Mouse (Mus musculus) limb, embryonic 11.5 days (tissue): ENCODE data around the gene Angptl1. TPM values are rescaled to one million over a fixed set of nuclear protein-coding genes. Genes with fewer than 3 reads are reported as not detected.

Experiments used
- ATAC-seq: fragments of 200-750 bp; cut with Nextera tagmentation; 2 replicates; pipeline ENCODE4 v1.8.0; 2017; ENCODE audit warnings: low read depth; ENCODE audit not compliant: insufficient number of reproducible peaks, low FRiP score, low TSS enrichment
- DNase-seq: peaks from one replicate; pipeline ENCODE4 v3.0.0-alpha.2; 2015; ENCODE audit warnings: low spot score
- H3K27ac ChIP-seq: fragments of 300-500 bp; sonication (generic); replicated peaks from 2 replicates; pipeline ENCODE4 v1.5.1; 2014; ENCODE audit warnings: low read depth, mild to moderate bottlenecking, low read length
- H3K27me3 ChIP-seq: fragments of 300-500 bp; sonication (generic); 2 replicates; pipeline ENCODE4 v1.6.1; 2014; ENCODE audit warnings: mild to moderate bottlenecking, low read length, mixed read lengths; ENCODE audit not compliant: control insufficient read depth, insufficient read depth
- H3K36me3 ChIP-seq: fragments of 300-500 bp; sonication (generic); 2 replicates; pipeline ENCODE4 v1.6.1; 2014; ENCODE audit warnings: mild to moderate bottlenecking, low read length, moderate library complexity, mixed read lengths; ENCODE audit not compliant: control insufficient read depth, insufficient read depth
- H3K4me1 ChIP-seq: fragments of 300-500 bp; sonication (generic); 2 replicates; pipeline ENCODE4 v1.6.1; 2014; ENCODE audit warnings: low read length, mixed read lengths; ENCODE audit not compliant: control insufficient read depth, insufficient read depth
- H3K4me2 ChIP-seq: fragments of 300-500 bp; sonication (generic); 2 replicates; pipeline ENCODE4 v1.6.1; 2014; ENCODE audit warnings: low read depth, mild to moderate bottlenecking, moderate library complexity; ENCODE audit not compliant: severe bottlenecking
- H3K4me3 ChIP-seq: fragments of 300-500 bp; sonication (generic); 2 replicates; pipeline ENCODE4 v1.5.1; 2014; ENCODE audit warnings: low read depth, low read length
- H3K9ac ChIP-seq: fragments of 300-500 bp; sonication (generic); 2 replicates; pipeline ENCODE4 v1.6.1; 2014; ENCODE audit warnings: mild to moderate bottlenecking, low read length
- H3K9me3 ChIP-seq: fragments of 300-500 bp; sonication (generic); 2 replicates; pipeline ENCODE4 v1.6.1; 2016; ENCODE audit warnings: low read length; ENCODE audit not compliant: control insufficient read depth
- WGBS: fragments of 180-500 bp; shearing (Covaris S2); extraction: QIAGEN DNeasy Blood & Tissue Kit; methylation state at CpG from one replicate; pipeline ENCODE4 v1.1.7; 2014; 5-methylcytosine and 5-hydroxymethylcytosine counted together
- polyA plus RNA-seq: library from polyadenylated mRNA; unstranded; fragments of >200 nt; fragmentation: Nextera tagmentation; extraction: Ambion mirVana; gene quantifications from 2 replicates; pipeline ENCODE4 v1.2.1, GENCODE M21; 2014

Angptl1 gene
- polyA plus RNA-seq, 1 experiment from 2014 or later = 7.0 TPM

DNA sequence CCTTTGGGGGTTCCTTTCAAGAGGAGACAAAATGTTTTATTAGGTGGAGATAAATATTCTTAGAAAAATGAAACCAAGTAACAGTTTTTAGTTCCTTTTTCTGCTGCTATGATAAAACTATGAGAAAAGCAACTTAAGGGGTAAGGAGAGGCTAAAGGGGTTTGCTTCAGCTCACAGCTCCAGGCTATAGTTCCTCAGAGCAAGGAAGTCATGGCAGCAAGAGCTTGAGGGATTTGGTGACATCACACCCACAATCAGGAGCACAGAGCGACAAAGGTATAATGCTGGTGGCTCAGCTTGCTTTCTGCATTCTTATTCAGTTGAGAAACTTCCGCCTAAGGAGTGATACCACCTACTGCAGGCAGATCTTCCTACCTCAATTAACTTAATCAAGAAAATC, 20.8 kb downstream of the Angptl1 start:
- H3K9me3 ChIP-seq = no peaks in the 10 kb centered on the region
- ATAC-seq (no peak), DNase-seq (no peak)
- no peak overlapping the region for H3K4me3 ChIP-seq
- no peak overlapping the region for H3K4me2 ChIP-seq
- H3K27me3 ChIP-seq = no peaks in the 10 kb centered on the region
- H3K9ac ChIP-seq = no peak overlapping the region
- no peaks in the 10 kb centered on the region for H3K36me3 ChIP-seq
- 90% methylated on average over 2 of the region's 2 CpGs for WGBS
- H3K4me1 ChIP-seq = no peaks in the 10 kb centered on the region
- no peak overlapping the region for H3K27ac ChIP-seq

- H3K9ac ChIP-seq = no peak overlapping the region
- no peak for ATAC-seq
- H3K4me2 ChIP-seq = no peak overlapping the region
- H3K27me3 ChIP-seq = no peaks in the 10 kb centered on the region
- no peaks in the 10 kb centered on the region for H3K36me3 ChIP-seq
- H3K4me3 ChIP-seq = no peak overlapping the region
- H3K9me3 ChIP-seq = no peaks in the 10 kb centered on the region
- H3K4me1 ChIP-seq = no peaks in the 10 kb centered on the region
- 89% methylated on average over 2 of the region's 2 CpGs for WGBS
- no peak for DNase-seq
- no peak overlapping the region for H3K27ac ChIP-seq
Observed at GRCm38 (mm10) chr1:156859711-156860250, 21.4 kb downstream of the Angptl1 start.

GRCm38 (mm10) chr1:156860266-156860665, 21.9 kb downstream of the Angptl1 start:
- Histone ChIP-seq H3K27me3 (no peaks in the 10 kb centered on the region), H3K9me3 (no peaks in the 10 kb centered on the region), H3K36me3 (no peaks in the 10 kb centered on the region), H3K4me1 (no peaks in the 10 kb centered on the region), H3K27ac (no peak overlapping the region), H3K4me3 (no peak overlapping the region), H3K9ac (no peak overlapping the region), H3K4me2 (no peak overlapping the region)
- DNase-seq = no peak
- 89% methylated on average over 8 of the region's 8 CpGs for WGBS
- ATAC-seq = no peak

GRCm38 (mm10) chr1:156861475-156862043, 23.2 kb downstream of the Angptl1 start:
- no peaks in the 10 kb centered on the region for H3K4me1 ChIP-seq
- H3K4me3 ChIP-seq = no peak overlapping the region
- no peak for ATAC-seq
- no peaks in the 10 kb centered on the region for H3K9me3 ChIP-seq
- DNase-seq = no peak
- no peaks in the 10 kb centered on the region for H3K36me3 ChIP-seq
- no peak overlapping the region for H3K9ac ChIP-seq
- H3K27ac ChIP-seq = no peak overlapping the region
- no peaks in the 10 kb centered on the region for H3K27me3 ChIP-seq
- H3K4me2 ChIP-seq = no peak overlapping the region
- WGBS = 60% methylated on average over 4 of the region's 4 CpGs

- no peaks in the 10 kb centered on the region for H3K4me1 ChIP-seq
- H3K27ac ChIP-seq = no peak overlapping the region
- DNase-seq (no peak), ATAC-seq (no peak)
- H3K9ac ChIP-seq = no peak overlapping the region
- H3K36me3 ChIP-seq = no peaks in the 10 kb centered on the region
- 86% methylated on average over 3 of the region's 3 CpGs for WGBS
- H3K27me3 ChIP-seq = no peaks in the 10 kb centered on the region
- H3K4me3 ChIP-seq = no peak overlapping the region
- no peak overlapping the region for H3K4me2 ChIP-seq
- no peaks in the 10 kb centered on the region for H3K9me3 ChIP-seq
Observed at GRCm38 (mm10) chr1:156863726-156864125, 25.4 kb downstream of the Angptl1 start.

GRCm38 (mm10) chr1:156864240-156864639, 25.9 kb downstream of the Angptl1 start:
- Histone ChIP-seq H3K9ac (no peak overlapping the region), H3K4me2 (no peak overlapping the region), H3K4me1 (no peaks in the 10 kb centered on the region), H3K27me3 (no peaks in the 10 kb centered on the region), H3K9me3 (no peaks in the 10 kb centered on the region), H3K4me3 (no peak overlapping the region), H3K27ac (no peak overlapping the region), H3K36me3 (no peaks in the 10 kb centered on the region)
- ATAC-seq (no peak), DNase-seq (no peak)
- WGBS = 71% methylated on average over 3 of the region's 3 CpGs

- no peak for DNase-seq
- WGBS = 88% methylated on average over 5 of the region's 5 CpGs
Observed at GRCm38 (mm10) chr1:156870028-156870427, 31.7 kb downstream of the Angptl1 start.

DNA sequence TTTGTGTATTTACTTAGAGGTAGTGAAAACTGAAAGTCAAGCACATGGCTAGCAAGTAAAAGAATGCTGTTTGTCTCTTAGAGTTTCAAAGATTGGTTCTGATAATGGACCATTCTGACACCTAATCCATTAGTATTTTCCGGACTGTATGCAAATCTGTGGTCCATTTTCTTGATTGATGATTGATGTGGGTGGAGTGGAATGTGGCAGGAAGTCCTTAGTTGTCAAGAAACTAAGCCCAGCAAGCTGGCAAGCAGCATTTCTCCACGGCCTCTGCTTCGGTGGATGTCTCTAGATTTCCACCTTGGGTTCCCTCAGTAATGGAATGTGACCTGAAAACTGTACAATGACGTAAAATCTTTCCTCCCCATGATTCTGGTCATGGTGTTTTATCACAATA, 32.3 kb downstream of the Angptl1 start:
- H3K4me1 ChIP-seq = no peaks in the 10 kb centered on the region
- no peak overlapping the region for H3K4me3 ChIP-seq
- H3K36me3 ChIP-seq = no peaks in the 10 kb centered on the region
- ATAC-seq (no peak), DNase-seq (no peak)
- no peaks in the 10 kb centered on the region for H3K27me3 ChIP-seq
- H3K9ac ChIP-seq = no peak overlapping the region
- no peak overlapping the region for H3K27ac ChIP-seq
- no peaks in the 10 kb centered on the region for H3K9me3 ChIP-seq
- 83% methylated on average over 4 of the region's 4 CpGs for WGBS
- no peak overlapping the region for H3K4me2 ChIP-seq

More at GRCm38 (mm10) chr1:156870028-156870427, 31.7 kb downstream of the Angptl1 start:
- H3K27ac ChIP-seq = no peak overlapping the region
- H3K4me2 ChIP-seq = no peak overlapping the region
- ATAC-seq = no peak
- H3K36me3 ChIP-seq = no peaks in the 10 kb centered on the region
- no peaks in the 10 kb centered on the region for H3K27me3 ChIP-seq
- H3K4me3 ChIP-seq = no peak overlapping the region
- H3K4me1 ChIP-seq = no peaks in the 10 kb centered on the region
- H3K9ac ChIP-seq = no peak overlapping the region
- no peaks in the 10 kb centered on the region for H3K9me3 ChIP-seq

- no peak for ATAC-seq
- no peak overlapping the region for H3K27ac ChIP-seq
- no peak for DNase-seq
- no peak overlapping the region for H3K4me2 ChIP-seq
- WGBS = 84% methylated on average over 2 of the region's 2 CpGs
- H3K27me3 ChIP-seq = no peaks in the 10 kb centered on the region
- H3K4me3 ChIP-seq = no peak overlapping the region
- peaks cover 3% of the 10 kb centered on the region for H3K36me3 ChIP-seq
- H3K9ac ChIP-seq = no peak overlapping the region
- no peaks in the 10 kb centered on the region for H3K4me1 ChIP-seq
- no peaks in the 10 kb centered on the region for H3K9me3 ChIP-seq
Observed at GRCm38 (mm10) chr1:156884782-156885181, 46.4 kb downstream of the Angptl1 start.
